Mouse (Mus musculus): ENCODE measurements around the gene Cldn24. TPM values are rescaled to one million over a fixed set of nuclear protein-coding genes. Genes with fewer than 3 reads are reported as not detected.
A peak's percentile ranks its signal among the peaks of the same experiment; 100 is the strongest.

The Cldn24 gene
- polyA plus RNA-seq, 1 experiment from 2014 or later: not detected

DNA sequence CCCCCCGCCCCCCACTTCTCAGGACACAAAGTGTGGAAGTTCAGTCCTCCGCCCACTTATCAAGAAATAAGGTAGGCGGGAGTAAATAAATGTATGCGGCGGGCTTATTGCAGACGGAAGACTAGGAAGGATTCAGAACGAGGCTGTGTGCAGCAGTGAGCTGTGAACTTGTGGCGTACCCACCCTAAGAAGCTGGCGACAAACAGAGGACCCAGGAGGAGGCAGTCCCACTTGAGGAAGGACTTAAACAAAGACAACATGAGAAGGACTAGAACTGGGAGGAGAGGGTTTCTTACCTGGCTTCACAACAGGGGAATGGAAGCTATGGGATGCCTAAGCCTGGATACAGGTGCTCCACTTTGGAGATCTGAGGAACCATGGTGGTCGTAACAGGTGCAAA is 21.7 kb downstream of the Cldn24 start:
- Histone ChIP-seq H3K27ac (replicated peaks) (no peak overlapping the region), H3K27me3 (ENCODE audit: low read depth, poor library complexity, severe bottlenecking) (no peaks in the 10 kb centered on the region), H3K4me1 (no peaks in the 10 kb centered on the region), H3K36me3 (peaks cover 84% of the 10 kb centered on the region), H3K9me3 (replicated peaks) (peaks cover 6% of the 10 kb centered on the region; the same call in 1 of the 2 replicates), H3K4me3 (no peak overlapping the region)
- WGBS: 96% methylated on average over 10 of the region's 10 CpGs
- no peak for DNase-seq (ENCODE audit: low spot score)

DNA sequence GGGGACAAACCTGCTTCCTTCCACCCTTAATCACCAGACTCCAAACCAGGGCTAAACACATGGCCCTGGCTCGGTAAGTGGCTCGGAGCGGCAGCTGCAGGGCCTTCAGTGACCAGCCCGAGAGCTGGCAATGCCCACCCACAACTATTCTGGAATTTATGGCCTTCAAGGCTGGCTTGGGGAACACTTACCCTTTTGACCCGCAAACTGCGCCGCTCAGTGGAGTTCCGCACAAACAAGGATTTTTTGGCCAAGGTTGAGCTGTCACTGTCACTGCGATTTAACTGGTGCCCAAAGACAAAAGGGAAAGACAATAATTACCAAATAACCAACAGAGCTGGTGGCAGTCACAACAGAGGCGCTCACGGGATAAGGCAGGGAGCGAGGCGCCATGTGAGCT is 24.0 kb downstream of the Cldn24 start:
- H3K9me3 ChIP-seq (replicated peaks): no peaks in the 10 kb centered on the region
- H3K27ac ChIP-seq (replicated peaks): no peak overlapping the region
- peaks cover 84% of the 10 kb centered on the region for H3K36me3 ChIP-seq
- WGBS: 92% methylated on average over 13 of the region's 13 CpGs
- no peak for DNase-seq (ENCODE audit: low spot score)
- H3K4me1 ChIP-seq: no peaks in the 10 kb centered on the region
- H3K4me3 ChIP-seq: no peak overlapping the region
- no peaks in the 10 kb centered on the region for H3K27me3 ChIP-seq (ENCODE audit: low read depth, poor library complexity, severe bottlenecking)

DNA sequence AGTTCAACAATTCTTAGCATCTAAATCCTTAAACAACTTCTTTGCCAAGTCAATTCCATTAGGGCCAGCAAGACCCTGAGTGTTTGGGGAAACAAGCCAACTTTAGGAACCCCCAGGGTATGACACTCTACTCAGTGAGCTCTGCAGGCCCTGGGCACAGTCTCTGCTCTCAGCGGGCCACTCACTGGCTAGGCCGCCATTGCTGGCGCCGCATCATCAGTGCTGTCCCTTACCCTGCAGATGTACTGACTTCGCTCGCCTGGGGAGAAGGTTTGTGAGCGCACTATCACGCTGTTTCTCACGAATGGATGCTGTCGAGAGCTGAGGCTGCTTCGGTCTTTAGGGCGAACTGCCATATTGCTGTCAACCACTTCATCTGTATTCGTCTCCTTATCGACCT is 25.2 kb downstream of the Cldn24 start:
- Histone ChIP-seq H3K36me3 (peaks cover 81% of the 10 kb centered on the region), H3K27ac (replicated peaks) (no peak overlapping the region), H3K9me3 (replicated peaks) (no peaks in the 10 kb centered on the region), H3K27me3 (ENCODE audit: low read depth, poor library complexity, severe bottlenecking) (no peaks in the 10 kb centered on the region), H3K4me1 (0 out of 2 replicates have a peak, but pooled peaks cover under 1% of the 10 kb centered on the region), H3K4me3 (no peak overlapping the region)
- DNase-seq (ENCODE audit: low spot score): no peak
- WGBS: 94% methylated on average over 14 of the region's 14 CpGs

DNA sequence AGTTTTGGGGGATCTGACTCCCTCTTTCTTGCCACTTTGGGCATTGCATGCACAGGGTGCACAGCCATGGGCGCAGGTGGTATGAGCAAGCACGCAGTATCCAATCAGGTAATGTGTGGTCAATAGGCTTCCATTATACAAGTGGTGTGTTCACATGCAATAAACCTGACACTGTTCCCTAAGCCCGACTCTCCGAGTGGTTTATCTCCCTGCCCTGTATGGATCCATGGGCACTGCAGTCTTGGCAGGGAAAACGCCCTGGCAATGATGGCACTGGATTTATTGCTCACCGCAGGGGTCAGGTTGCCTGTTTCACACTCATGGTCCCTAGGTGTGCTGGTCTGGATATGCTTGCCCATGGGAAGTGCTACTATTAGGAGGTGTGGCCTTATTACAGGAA is 26.0 kb downstream of the Cldn24 start:
- no peak for DNase-seq (ENCODE audit: low spot score)
- Histone ChIP-seq H3K27ac (replicated peaks) (no peak overlapping the region), H3K27me3 (ENCODE audit: low read depth, poor library complexity, severe bottlenecking) (no peaks in the 10 kb centered on the region), H3K9me3 (replicated peaks) (no peaks in the 10 kb centered on the region), H3K4me3 (no peak overlapping the region), H3K4me1 (peaks cover 3% of the 10 kb centered on the region; the same call in 1 of the 2 replicates), H3K36me3 (peaks cover 74% of the 10 kb centered on the region)
- WGBS: 97% methylated on average over 6 of the region's 6 CpGs

DNA sequence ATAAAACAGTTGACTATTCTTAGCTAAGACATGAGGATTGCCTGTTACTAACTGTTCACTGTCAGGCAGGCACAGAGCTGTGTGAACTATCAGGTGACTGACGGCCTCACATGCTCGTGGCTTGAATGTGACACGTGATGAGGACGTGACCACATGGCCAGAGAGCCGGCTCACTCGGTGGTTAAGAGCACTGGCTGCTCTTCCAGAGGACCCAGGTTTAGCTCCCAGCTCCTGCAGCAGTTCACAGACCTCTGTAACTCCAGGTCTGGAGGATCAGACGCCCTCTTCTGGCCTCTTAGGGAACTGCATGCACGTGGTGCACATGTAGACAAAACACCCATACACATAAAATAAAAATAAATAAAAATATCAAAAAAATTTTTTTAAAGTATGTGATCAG is 27.9 kb downstream of the Cldn24 start:
- Histone ChIP-seq H3K36me3 (peaks cover 72% of the 10 kb centered on the region), H3K4me3 (no peak overlapping the region), H3K4me1 (peaks cover 3% of the 10 kb centered on the region; the same call in 1 of the 2 replicates), H3K27ac (replicated peaks) (no peak overlapping the region), H3K9me3 (replicated peaks) (no peaks in the 10 kb centered on the region), H3K27me3 (ENCODE audit: low read depth, poor library complexity, severe bottlenecking) (no peaks in the 10 kb centered on the region)
- no peak for DNase-seq (ENCODE audit: low spot score)
- WGBS: 83% methylated on average over 8 of the region's 8 CpGs

DNA sequence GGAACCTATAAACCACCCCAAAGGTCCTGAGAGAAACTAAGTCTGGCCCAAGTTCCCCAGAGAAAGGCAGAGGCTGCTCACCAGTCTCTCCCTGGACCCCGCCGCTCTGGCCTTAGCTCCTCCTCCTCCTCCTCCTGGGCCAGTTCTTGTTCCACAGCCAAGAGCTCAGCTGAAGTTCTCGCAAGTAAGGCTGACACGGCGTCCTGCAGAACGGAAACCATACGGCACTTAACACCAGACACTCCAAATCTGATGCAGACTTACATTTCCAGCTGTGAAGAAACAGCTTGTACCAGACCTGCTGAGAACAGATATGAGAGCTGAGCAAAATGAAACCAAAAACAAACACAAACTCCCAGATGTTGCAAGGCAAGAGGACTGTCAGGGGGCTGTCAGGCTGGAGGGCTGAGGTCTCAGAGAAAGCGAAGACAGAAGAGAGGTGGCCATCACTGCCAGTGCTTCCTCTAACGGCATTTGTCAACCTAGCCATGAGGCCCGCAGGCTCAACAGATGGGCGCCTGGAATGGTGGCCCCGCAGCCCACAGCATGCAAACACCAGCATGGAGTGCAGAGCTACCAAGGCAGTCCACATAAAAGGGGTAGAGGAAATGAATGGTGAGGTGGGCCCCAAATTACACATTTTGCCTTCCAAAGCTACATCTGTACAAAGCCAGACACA is 30.0 kb downstream of the Cldn24 start:
- no peak for DNase-seq (ENCODE audit: low spot score)
- H3K27ac ChIP-seq (replicated peaks): no peak overlapping the region; the same call in 1 of the 2 replicates
- H3K36me3 ChIP-seq: peaks cover 72% of the 10 kb centered on the region

DNA sequence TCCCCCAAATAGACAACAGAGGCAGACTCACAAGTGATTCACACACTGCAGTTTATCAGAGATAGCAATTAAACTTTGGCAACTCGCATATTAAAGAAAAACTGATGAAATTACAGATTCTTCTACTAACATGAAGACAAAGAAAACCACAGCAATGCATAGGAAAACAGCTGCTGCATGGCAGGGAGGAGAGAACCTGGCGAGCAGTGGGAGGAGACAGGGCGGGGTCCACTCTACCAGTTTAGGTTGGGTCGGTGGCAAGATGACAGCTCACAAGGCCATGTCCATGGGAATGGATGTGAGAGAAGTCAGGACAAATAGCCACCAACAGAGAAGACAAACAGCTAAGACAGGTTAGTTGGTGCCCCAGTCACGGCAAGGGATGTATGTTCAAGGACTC is 30.8 kb downstream of the Cldn24 start:
- H3K27me3 ChIP-seq (ENCODE audit: low read depth, poor library complexity, severe bottlenecking): no peaks in the 10 kb centered on the region
- DNase-seq (ENCODE audit: low spot score): no peak
- H3K36me3 ChIP-seq: peaks cover 67% of the 10 kb centered on the region
- no peaks in the 10 kb centered on the region for H3K9me3 ChIP-seq (replicated peaks)
- H3K4me3 ChIP-seq: no peak overlapping the region
- WGBS: 83% methylated on average over 5 of the region's 5 CpGs
- no peak overlapping the region for H3K27ac ChIP-seq (replicated peaks)
- peaks cover 3% of the 10 kb centered on the region; the same call in 1 of the 2 replicates for H3K4me1 ChIP-seq

More for the DNA sequence above, 30.0 kb downstream of the Cldn24 start:
- Histone ChIP-seq H3K4me3 (no peak overlapping the region), H3K9me3 (replicated peaks) (no peaks in the 10 kb centered on the region), H3K27me3 (ENCODE audit: low read depth, poor library complexity, severe bottlenecking) (no peaks in the 10 kb centered on the region), H3K4me1 (peaks cover 3% of the 10 kb centered on the region; the same call in 1 of the 2 replicates)
- 77% methylated on average over 12 of the region's 12 CpGs for WGBS

DNA sequence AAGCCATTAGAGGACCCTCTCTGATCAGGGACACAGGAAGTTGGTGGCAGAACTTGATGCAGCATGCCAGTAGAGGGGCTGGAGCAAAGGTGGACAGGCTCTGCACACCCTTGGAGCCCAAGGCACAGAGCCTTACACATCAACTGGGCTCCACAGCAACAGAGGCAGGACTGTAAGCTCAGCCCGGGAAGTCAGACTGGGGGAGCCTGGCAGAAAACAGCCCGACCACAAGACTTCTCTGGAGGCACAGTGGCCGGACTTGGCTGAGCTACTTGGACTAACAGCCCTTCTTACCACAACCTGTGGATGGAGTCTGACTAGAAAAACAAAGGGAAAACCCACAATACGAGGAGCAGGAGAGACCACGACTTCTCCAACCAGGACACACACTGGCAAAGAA is 31.4 kb downstream of the Cldn24 start:
- DNase-seq (ENCODE audit: low spot score): no peak
- Histone ChIP-seq H3K9me3 (replicated peaks) (no peaks in the 10 kb centered on the region), H3K27ac (replicated peaks) (no peak overlapping the region), H3K27me3 (ENCODE audit: low read depth, poor library complexity, severe bottlenecking) (no peaks in the 10 kb centered on the region), H3K36me3 (peaks cover 67% of the 10 kb centered on the region), H3K4me3 (no peak overlapping the region), H3K4me1 (peaks cover 3% of the 10 kb centered on the region; the same call in 1 of the 2 replicates)
- 88% methylated on average over 5 of the region's 5 CpGs for WGBS

DNA sequence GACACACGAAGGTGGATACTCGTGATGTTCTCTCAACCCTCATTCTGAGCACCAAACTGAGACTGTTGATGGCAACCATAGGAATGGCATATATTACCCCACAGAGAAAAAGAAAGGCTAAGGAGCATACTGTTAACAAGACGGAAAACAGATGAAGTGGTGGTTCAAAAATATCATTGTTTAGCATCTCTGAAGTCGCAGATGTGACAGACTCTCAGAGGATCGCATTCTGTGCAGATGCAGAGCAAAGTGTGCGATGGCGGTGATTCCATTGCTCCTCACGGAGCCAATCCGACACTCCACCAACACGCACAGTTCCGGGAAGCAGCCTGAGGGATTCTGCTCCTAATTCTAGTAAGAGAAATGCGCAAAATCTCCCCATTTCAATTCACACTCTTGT is 37.3 kb downstream of the Cldn24 start:
- Histone ChIP-seq H3K36me3 (peaks cover 72% of the 10 kb centered on the region), H3K27ac (replicated peaks) (no peak overlapping the region), H3K4me3 (no peak overlapping the region), H3K9me3 (replicated peaks) (no peaks in the 10 kb centered on the region), H3K27me3 (ENCODE audit: low read depth, poor library complexity, severe bottlenecking) (no peaks in the 10 kb centered on the region), H3K4me1 (no peaks in the 10 kb centered on the region)
- WGBS: 96% methylated on average over 12 of the region's 12 CpGs
- DNase-seq (ENCODE audit: low spot score): no peak

DNA sequence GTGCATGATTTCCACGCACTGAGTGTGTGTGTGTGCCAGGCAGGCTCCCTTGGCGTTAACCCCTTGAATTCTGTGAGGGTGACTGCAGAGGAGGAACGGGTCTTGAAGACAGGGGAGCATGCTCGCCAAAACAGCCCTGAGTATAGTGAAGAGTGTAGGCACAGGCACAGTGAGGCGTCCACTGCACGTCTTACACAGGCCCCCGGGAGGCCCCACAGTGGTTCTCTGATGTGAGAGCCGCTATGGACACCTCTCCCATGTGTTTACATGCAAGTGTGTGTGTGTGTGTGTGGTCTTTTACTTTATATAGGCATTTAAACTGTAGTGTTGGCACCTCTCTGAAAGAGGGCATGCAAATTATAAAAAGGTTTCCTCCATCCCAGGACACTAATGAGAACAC is 44.6 kb downstream of the Cldn24 start:
- H3K27me3 ChIP-seq (ENCODE audit: low read depth, poor library complexity, severe bottlenecking): no peaks in the 10 kb centered on the region
- H3K4me1 ChIP-seq: no peaks in the 10 kb centered on the region
- no peaks in the 10 kb centered on the region for H3K9me3 ChIP-seq (replicated peaks)
- peaks cover 61% of the 10 kb centered on the region for H3K36me3 ChIP-seq
- 90% methylated on average over 8 of the region's 8 CpGs for WGBS
- H3K27ac ChIP-seq (replicated peaks): no peak overlapping the region
- DNase-seq (ENCODE audit: low spot score): no peak
- H3K4me3 ChIP-seq: no peak overlapping the region

DNA sequence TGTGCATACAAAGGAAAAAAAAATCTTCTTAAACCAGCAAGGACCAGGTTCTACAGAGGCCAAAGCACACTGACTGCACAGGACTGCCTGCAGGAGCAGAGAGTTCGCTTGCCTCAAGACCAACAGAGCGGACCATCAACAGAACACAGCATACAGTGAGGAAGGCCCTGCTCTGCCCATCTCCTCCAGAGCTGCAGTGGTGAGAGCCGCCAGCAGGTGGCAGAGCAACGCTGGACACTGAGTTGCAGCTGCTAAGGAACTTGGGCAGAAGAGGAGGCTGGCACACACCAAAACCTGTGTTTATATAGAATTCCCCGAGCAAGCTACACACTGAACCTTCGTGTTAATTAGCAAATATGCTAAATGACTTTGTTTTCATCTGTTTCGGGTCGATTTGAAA is 45.1 kb downstream of the Cldn24 start:
- DNase-seq (ENCODE audit: low spot score): peak; percentile 76
- 30% methylated on average over 8 of the region's 8 CpGs for WGBS
- no peak overlapping the region for H3K27ac ChIP-seq (replicated peaks)
- H3K36me3 ChIP-seq: peaks cover 56% of the 10 kb centered on the region
- no peaks in the 10 kb centered on the region for H3K9me3 ChIP-seq (replicated peaks)
- H3K4me1 ChIP-seq: no peaks in the 10 kb centered on the region
- no peak overlapping the region for H3K4me3 ChIP-seq
- no peaks in the 10 kb centered on the region for H3K27me3 ChIP-seq (ENCODE audit: low read depth, poor library complexity, severe bottlenecking)

Measured in midbrain, embryonic 10.5 days (tissue).